Mouse (Mus musculus) embryo, embryonic 9.5 days (tissue): Measurements from ENCODE around the gene Tas2r135.

Experiments used
- DNase-seq: peaks from one replicate; pipeline ENCODE4 v3.0.0-alpha.2; 2017; ENCODE audit errors: extremely low spot score

Gene Tas2r135

DNA sequence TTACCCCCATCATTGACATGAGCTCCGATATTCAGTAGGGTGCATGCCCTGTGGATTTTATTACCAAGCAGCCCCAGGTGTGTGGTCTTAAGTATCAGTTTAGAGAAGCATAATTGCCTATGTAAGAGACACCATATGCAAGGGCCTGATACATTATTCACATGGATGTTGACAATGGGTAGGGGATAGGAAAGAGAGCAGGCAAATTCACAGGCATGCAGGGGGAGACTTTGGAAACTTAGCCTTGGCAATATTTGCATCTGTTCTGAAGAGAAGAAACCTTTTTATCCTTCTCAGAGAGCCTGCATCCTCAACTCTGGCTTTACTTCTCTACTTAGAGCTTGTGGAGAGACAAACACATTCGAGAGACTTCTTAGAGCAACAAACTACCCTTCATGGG lies at the start of gene Tas2r135:
Gene Tas2r135 (plus strand): TSS at position 301 of the 400 bp plus-strand sequence.
- DNase-seq, result no peak

DNA sequence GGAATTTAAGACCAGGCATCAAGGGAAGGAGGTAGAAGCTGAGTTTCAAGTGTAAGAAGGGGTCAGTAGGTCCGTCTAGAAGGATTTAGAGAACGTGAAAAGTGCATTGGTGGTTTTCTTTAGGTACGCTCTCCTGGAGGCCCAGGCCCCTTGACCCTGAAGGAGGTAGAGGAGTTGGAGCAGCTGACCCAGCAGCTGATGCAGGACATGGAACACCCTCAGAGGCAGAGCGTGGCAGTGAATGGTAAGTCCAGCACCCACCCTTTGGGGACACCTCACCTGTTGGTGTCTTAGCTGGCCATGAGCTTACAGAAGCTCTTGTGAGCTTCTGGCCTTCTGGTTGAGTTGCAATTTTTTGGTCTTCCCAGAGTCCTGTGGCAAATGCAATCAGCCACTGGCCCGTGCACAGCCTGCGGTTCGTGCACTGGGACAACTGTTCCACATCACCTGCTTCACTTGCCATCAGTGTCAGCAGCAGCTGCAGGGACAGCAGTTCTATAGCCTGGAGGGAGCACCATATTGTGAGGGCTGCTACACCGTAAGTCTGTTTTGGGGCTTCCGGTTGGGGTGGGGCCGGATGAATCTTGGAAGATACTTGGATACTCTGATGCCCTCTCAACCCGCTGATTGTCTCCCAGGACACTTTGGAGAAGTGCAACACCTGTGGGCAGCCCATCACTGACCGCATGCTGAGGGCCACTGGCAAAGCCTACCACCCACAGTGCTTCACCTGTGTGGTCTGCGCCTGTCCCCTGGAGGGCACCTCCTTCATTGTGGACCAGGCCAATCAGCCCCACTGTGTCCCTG lies 49.2 kb upstream of the Tas2r135 start:
- no peak for DNase-seq

DNA sequence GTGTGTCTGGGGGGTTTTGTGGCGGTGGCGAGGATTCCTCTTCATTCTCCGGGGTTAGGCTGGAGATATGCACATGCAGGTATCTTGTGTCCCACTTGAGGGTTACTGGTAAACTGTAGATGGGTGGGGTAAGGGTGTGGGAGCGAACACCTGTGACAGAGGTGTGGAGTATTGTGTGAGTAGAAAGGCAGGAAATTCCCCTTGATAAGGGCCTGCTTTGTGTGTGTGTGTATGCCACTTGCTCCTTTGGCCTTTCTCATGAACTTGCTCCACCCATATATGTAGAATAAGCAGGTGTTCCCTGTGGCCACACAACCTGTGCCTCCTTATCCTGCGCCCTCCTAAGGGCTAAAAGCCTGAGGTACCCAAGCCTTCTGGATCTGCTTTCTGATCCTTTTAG lies 48.3 kb upstream of the Tas2r135 start:
- DNase-seq, result no peak

DNA sequence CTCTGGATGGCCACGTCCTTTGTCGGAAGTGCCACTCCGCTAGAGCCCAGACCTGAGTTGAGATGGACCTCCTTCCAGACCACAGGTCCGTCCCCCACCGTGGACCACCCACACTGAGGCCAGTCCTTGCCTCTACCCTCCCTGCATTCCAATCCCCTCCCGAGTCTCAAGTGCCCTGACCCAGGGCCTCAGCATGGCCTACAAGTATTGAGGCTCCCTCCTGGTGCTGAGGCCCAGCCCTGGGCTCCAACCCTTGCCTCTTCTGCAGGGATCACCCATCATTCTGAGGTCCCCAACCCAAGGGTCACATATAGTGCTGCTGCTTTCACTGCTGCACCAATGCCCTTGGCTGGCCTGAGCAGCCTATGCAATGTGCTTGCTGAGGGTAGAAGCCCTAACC lies 47.3 kb upstream of the Tas2r135 start:
- DNase-seq, result no peak

DNA sequence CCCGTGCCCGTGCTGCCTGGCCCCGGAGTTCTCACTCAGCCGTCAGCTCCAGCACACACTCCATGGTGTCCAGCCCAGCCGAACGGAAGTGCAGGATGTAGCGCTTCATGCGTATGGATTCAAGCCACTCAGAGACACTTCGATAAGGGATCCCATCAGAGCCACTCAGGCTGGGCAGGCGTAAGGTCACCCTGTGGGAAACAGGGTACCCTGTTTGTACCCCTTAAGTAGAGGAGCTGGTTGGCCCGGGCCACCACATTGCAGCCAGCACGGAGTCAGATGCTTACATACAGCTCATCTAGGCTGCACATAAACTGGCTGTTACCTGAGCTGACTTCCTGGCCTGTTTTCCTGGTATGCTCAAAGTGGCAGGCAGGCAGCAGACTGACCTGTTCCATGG lies 46.3 kb upstream of the Tas2r135 start:
- DNase-seq, result no peak

DNA sequence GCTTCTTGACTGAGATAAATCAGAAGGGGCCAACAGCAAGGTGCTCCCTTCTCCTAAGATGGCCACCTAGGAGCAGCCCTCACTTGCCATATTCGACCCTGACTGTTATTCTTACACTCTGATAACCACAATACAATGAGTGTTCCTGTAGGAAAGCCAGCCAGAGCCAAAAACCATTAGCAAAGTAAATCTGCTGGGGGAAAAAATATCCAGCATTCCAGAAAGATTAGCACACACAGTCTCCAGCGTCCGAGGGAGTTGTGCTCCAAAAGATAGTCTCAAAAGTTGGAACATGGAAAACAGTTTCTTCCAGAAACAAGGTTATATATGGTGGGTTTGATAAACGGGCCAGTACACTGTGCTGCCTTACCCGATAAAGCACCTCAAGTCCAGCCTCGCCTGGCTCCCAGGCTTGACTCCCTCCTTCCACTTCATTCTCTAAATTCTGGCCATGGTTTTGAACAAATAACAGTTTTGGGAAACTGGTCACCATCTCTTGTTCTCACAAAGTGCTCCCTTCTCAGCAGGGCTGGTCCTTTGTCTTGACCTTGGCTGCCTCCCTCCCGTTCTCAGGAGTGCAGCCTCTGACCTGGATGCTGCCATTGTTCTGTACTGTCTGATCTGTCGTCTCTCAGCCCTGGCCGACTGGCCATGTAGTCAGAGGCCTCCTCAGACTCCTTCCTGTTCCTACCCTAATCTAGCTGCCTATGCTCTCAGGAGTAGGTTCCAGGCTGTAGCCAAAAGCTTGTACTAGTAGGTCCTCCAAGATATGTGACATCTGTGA lies 45.7 kb upstream of the Tas2r135 start:
- DNase-seq, result no peak

DNA sequence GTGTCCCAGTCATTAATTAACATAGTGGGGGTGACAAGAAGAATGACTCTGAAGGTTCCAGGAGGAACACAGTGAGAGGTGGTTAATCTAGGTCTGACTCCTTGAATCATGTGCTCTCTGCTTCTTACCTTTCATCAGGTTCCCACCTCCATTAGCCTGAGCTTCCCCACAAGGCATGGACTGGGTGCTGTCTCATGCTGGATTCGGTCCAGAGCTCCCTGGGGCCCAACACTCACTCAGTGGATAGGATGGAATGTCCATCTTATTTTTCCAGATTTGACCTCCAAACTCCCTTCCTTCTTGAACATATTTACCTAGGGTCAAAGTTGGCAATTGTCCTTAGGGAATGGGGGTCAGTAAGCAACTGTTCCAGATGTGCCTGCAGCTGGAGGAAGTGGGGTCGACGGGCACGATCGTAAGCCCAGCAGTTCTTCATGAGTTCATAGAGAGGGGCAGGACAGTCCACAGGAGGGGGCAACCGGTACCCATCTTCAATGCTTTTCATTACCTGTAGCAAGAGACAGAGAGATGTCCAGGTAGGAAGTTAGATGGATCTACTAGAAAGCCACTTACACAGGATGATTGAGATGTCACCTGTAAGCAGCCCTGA lies 44.9 kb upstream of the Tas2r135 start:
- DNase-seq, result no peak

DNA sequence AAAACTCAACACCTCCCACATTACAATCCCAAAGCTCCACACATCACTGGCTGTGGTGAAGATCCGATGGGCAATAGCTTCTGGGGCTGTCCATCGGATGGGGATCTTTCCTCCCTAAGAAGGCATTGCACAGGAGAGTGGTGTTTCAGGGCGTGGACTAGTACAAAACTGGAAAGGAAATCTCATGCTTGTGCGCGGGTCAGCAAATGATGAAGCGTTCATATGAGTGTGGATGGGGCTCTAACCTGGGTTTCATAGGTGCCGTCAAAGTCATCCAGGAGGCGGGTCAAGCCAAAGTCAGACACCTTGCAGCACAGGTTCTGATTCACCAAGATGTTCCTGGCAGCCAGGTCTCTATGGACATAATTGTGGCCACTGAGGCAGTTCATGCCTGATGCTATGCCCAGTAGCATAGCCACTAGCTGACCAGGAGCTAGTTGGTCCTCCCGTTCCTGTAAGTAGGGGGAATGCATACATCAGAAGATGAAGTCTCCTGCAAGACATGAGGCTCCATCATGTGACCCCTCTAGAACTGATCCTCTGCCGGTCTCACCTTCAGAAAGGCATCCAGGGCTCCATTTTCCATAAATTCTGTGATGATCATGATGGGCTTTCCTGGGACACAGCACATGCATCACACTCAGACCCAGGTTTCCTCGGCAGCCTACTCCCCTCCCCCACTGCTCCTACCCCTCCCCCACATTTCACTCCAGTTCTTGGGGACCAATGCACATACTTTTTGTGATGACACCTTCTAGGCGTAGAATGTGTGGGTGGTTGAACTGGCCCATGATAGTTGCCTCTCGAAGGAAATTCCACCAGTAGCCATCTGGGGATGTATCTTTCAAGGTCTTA lies 44.0 kb upstream of the Tas2r135 start:
- DNase-seq, result no peak

DNA sequence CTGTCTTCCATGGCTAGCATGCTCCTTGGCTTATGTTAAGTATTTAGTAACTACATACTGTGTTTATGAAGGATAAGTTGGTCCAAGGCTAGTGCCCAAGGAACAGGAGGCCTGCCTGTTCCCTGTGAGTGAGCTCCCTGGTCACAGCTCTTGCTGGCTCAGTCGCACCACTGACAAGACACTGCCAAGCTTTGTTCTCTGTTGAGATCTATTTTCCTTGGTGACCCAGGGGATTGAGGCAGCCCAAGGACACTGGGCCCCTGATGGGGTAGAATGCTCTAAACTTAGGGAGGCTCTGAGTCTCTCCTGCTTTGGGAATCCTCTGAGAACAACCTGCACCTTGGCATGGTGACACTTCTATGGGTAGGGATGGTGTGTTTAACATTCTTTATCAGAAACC lies 43.2 kb upstream of the Tas2r135 start:
- DNase-seq, result no peak

DNA sequence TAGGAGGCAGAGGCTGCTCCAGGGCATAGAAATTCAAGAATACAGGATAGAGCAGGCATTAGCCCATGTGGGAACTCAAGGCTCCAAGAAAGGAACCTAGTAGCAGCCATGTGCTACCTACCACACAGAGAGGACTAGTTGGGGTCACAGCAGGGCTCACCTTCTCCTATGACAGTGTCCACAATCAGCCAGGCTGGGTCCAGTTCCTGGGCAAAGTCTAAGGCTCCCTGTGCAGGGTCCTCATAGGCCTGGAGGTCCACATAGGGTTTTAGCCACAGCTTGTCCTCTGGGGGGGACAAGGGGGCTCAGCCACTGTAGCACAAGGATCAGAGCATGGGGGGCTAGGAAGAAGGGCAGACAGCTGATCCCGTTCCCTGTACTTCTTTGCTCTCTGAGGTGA lies 42.7 kb upstream of the Tas2r135 start:
- no peak for DNase-seq

DNA sequence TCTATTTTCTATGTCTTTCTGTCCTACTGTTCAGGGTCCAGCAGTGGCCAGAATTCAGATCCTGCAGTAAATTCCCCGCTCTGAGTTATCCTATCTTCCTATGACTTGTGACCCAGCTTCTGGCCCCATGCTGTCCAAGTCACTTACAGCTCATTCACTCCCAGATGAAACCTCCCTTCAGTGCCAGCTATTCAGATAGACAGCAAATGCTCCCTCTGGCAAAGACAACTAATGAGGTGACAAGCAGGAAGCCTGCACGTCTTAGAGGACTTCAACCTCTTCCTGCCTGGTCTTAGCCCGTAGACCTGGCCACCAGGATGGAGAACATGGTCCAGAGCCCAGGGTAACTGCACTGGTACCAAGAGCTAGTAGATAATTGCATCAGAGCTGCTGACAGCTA lies 42.3 kb upstream of the Tas2r135 start:
- no peak for DNase-seq

DNA sequence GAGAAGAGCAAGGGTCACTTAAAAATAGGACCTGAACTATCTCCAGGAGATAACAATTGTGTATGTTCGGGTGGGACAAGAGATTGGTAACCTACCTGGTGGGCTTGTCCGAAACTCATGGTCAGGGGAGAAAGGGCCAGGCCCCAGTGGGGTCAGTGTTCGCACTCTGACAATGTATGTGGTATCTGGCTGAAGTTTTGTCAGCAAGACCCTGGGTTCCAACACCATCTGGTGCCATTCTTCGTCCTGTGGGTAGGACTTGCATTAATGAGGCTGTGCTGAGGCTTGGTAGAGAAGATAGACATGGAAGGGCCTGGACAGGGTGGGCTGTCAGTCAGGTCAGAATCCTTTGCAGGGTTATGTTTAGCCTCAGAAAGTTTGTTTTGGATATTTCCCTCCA lies 41.2 kb upstream of the Tas2r135 start:
- no peak for DNase-seq

DNA sequence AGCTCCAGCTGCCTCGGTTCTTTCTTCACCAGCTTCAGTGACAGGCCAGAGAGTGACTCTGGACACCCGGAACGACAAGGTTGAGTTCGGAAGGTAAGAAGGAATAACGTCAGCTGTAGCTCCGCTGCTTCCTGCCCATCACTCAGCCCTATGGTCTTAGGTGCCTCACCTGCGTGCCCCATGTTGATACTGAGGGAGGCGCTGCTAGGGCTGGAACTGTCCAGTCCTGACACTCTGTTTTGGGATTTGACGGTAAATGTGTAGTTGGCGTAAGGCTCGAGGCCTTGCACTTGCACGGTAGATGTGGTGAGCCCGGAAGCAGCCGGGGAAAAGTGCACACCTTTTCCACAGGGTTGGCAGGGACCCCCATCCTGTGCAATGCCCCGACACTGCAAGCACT lies 40.6 kb upstream of the Tas2r135 start:
- no peak for DNase-seq

DNA sequence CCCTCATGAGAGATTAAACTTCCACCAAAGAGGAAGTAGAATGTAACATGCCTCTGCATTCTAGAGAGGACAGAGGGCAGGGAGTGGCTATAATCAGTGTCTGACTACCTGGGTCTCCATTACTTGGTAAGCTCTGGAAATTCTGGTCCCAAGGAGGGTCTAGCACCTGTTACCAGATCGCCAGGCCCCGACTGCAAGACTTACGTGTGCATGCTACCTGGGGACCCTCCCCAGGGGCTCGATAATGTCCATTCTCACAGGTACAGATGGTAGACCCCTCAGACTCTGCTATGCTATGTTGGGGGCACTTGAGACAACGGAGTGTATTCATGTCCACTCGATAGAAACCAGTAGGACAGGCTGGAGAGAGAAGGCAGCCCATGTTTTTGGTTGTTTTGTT lies 40.0 kb upstream of the Tas2r135 start:
- no peak for DNase-seq

DNA sequence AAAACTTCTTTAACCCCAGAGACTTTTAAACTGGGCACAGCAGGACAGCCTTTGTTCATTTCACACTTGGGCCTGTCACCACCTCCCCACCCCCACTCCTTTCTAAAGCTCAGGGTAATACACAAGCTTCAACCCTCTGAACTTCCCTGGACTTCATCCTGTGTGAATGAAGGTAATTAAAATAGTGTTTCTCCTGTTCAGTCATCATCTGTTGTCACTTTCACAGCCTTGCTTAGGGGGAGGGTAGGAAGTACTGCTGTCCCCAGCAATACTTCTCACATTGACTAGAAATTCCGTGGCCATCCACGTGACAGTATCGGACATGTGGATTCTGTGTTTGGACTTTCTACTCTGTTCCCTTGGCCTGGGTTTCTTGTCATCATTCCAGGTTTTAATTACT lies 35.4 kb upstream of the Tas2r135 start:
- peak; percentile 51 for DNase-seq

DNA sequence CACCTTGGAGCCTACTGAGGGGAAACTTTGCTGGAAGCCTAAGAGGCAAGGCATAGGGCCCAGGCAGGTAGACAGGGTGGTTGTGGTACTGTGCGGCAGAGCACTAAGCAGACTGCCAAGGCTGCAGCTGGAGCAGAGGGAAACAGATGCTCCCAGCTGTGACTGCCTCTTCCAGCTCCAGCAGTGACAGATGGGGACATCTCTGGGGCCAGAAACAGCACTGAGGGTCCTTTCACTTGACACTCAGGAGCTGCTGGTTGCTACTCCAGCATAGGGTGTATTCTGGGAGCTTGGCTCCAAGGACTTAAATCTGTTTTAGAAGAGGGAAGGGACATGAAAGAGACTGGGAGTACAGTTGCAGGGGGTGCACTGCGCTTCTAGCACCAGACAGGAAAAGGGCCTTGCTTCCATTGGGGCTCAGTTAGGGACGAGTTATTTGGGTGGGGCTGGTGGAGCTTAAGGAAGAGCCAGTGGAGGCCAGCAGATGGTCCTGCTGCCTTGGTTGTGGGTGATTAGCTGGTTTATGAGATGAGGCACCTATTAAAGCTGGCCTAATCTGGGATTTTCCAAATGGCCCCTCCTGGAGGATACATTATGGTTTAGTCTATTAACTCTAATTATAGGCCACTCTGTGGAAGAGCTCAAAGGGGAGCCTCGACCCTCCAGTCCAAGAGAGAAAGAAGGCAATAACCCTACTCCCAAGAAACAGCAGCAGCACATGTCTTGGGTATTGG lies 34.4 kb upstream of the Tas2r135 start:
- DNase-seq, result no peak

DNA sequence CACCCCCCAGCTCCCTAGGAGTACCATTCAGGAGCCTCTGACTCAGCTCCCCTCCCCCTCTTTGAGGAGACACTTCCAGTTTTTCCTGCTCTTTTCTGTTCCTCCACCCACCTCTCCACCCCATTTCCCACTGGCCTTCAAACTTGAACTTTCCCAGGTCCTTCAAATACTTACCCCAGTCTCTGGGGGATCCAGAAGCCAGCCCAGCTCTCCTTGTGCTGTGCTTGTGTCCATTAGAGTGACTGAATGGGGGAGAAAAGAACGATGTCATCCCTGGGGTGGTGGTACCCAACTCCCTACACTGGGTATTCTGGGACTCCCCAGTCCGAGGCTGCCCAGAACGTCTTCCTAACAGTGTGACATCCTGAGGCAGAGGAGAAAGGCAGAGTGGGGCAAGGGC lies 33.2 kb upstream of the Tas2r135 start:
- DNase-seq, result no peak

DNA sequence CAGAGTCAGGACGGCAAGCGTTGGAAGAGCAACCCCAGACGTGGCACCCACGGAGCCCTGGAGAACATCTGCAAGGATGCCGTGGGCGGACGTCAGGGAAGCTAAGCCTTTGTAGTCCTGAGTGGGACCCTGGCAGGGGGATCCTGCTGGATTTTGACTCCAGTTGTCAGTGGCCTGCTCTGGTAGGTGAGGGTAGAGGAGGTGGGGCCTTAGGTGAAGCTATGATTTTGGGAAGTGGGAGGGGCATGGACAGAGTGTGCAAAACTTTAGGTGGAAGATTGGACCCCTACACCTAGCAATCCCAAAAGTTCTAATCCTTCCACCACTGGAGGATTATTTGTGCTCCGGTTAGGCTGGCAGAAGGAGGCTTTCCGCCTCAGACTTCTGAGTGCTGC lies 32.8 kb upstream of the Tas2r135 start:
- no peak for DNase-seq

DNA sequence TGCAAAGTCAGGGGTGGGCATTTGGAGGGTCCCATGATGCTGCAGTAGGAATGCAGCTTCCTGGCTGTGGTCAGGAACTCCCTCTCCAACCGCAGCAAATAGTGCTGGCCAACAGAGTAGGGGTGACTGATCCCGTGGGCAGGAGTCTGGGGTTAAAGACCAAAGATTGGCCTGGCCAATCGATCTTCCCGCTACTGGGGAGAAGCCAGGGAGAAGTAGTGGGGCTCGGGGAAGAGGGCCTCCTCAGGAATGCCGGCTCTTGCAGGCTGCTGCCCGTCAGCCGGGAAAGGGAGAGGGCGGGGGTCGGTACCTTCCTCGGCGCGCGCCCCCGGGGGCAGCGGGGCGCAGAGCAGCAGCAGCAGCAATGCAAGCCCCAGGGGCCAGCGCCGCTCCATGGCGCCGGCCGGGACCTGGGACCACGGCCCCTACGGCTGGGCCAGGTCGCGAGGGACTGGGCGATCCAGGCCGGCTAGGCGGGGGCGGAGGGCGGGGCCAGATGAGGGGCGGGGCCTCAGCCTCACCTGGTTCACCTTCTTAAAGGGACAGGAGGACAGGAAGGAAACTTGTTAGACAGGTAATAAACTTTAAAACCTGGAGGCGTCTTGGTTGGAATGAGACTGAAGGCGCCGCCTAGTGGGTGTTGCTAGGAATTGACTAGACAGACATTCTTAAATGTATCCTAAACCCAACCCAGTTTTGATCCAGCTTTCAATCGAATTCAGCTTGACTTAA lies 32.3 kb upstream of the Tas2r135 start, which contains the start of gene Epha1:
Gene Epha1 (minus strand): TSS at position 453 of the 732 bp plus-strand sequence.
- peak; percentile 71 for DNase-seq

DNA sequence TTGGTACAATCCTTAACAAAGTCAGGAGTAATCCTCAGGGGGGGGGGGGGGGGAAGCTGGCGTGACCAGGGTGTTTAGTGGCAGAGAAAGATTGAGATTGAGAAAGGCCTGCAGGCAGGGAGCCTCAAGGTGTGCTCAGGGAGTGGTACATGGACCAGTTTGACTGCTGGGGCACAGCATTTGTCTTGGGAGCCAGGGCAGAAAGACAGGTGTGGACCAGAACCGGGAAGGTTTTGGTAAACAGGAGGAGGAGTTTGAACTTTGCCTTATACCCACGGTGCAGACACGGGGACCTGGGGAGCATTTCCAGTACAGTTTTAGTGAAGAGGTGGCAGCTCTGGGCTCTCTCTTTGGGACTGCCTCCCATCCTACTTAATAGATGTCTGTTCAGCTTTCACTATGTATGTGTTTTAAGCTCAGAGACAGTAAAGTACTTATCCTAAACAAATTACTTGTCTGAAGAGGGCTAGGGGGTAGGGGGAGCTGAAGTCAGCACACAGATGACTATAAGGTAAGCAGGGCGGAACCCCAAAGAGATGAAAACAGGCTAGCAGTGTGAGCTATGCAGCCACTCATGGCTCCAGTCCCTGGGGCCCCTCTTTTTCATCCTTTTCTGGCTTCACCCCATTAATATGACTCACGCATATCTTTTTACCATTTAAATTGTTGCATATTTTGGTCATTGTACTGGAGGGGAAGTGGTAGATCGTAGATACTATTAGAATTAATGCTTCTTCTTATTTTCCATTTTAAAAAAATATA lies 31.4 kb upstream of the Tas2r135 start:
- DNase-seq, result no peak
